Mouse (Mus musculus) spleen, adult 2 months (tissue): ENCODE data around the gene Alg1.

Experiments
- CTCF ChIP-seq: fragments of 200-500 bp; IDR thresholded peaks from 2 replicates; pipeline ENCODE4 v1.5.1; 2011; ENCODE audit warnings: mild to moderate bottlenecking, inconsistent platforms; ENCODE audit not compliant: insufficient read depth, insufficient read length, insufficient replicate concordance; ENCODE audit errors: extremely low read depth
- POLR2A ChIP-seq: fragments of 200-500 bp; IDR thresholded peaks from 2 replicates; pipeline ENCODE4 v1.6.1; 2011; ENCODE audit warnings: low read depth, low read length, inconsistent platforms

DNA sequence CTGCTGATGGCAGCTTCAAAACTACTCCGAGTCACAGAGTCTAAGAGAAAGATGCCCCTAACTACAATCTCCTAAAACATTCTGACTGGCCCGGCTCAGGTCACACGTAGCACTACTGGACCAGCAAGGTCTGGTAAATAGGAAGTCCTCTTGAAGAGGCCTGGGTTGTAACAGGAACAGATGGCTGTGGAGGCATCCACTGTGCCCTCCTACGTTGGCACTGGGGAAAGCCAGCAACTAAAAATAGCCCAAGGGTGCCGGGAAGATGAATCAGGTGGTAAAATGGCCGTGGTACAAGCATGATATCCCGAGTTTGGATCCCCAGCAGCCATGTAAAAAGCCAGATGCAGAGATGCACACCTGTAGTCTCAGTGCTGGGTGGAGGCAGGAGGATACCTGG, 47.2 kb upstream of the Alg1 start:
- TF ChIP-seq POLR2A (no peak), CTCF (no peak)
